Mouse (Mus musculus): ENCODE measurements at regions not wholly inside any gene's neighbourhood (a gene's known extent, or its start where the extent isn't known, plus 50 kb on each side); places are given as distances from the start of the nearest gene placed in this dataset.
A peak's percentile ranks its signal among the peaks of the same experiment; 100 is the strongest.

DNA sequence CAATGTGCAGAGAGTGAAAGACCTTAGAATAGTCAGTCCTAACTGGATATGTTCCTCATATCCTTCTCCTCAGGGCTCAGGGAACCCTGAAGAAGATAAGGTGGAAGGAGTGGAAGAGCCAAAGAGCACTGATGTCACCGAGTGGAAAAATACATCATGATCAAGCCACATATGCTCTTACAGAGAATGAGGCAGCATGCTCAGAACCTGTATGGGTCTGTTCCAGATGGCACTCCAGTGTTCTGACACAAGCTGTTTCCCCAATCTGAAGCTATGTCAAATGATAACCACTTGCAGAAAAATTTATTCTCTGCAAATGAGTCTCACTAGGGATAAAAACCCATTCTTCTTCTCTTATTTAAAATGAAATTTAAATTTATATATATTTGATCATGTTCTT, 572.6 kb upstream of the Robo2 start:
- 87% methylated on average over 1 of the region's 1 CpGs for WGBS
- no peaks in the 10 kb centered on the region for H3K4me1 ChIP-seq (ENCODE audit: control insufficient read depth, insufficient read depth, low read length)
- H3K9me3 ChIP-seq (replicated peaks; ENCODE audit: control insufficient read depth, low read length), result no peaks in the 10 kb centered on the region
- no peak for ATAC-seq (replicated peaks; ENCODE audit: insufficient number of reproducible peaks, low FRiP score, low TSS enrichment, low read depth)
- H3K36me3 ChIP-seq (replicated peaks; ENCODE audit: control insufficient read depth, insufficient read depth, low read depth, low read length), result no peaks in the 10 kb centered on the region
- H3K27ac ChIP-seq (replicated peaks; ENCODE audit: low read depth, low read length), result no peak overlapping the region
- H3K4me2 ChIP-seq (ENCODE audit: low read depth, low read length), result no peak overlapping the region
- no peak for DNase-seq (ENCODE audit: low spot score)
- no peak overlapping the region for H3K9ac ChIP-seq (replicated peaks; ENCODE audit: low read length)
- H3K27me3 ChIP-seq (ENCODE audit: control insufficient read depth, insufficient read depth, low read length), result no peaks in the 10 kb centered on the region
- no peak overlapping the region for H3K4me3 ChIP-seq (ENCODE audit: low read depth, low read length)

DNA sequence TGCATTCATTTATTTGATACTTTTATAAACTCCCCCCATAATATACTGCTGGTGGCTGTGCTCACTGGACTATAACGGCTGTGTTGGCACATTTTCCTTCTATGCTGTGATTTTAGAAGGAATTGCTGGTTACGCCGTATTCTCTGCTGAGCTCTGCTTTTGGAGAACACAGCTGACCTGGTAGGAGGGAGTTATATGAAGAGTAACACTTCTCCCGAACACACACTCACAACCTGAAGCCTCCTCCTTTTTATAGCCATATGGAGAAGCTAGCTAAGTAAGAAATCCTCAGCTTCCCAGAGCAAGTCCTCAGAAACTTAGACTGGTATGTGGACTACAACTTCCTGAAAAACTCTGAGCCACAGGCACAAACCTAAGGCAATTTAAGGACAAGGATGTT, 554.5 kb upstream of the Robo2 start:
- ATAC-seq (replicated peaks; ENCODE audit: insufficient number of reproducible peaks, low FRiP score, low TSS enrichment, low read depth) (no peak), DNase-seq (ENCODE audit: low spot score) (no peak)
- Histone ChIP-seq H3K27ac (replicated peaks; ENCODE audit: low read depth, low read length) (no peak overlapping the region), H3K9ac (replicated peaks; ENCODE audit: low read length) (no peak overlapping the region), H3K4me2 (ENCODE audit: low read depth, low read length) (no peak overlapping the region), H3K9me3 (replicated peaks; ENCODE audit: control insufficient read depth, low read length) (no peaks in the 10 kb centered on the region), H3K36me3 (replicated peaks; ENCODE audit: control insufficient read depth, insufficient read depth, low read depth, low read length) (no peaks in the 10 kb centered on the region), H3K27me3 (ENCODE audit: control insufficient read depth, insufficient read depth, low read length) (no peaks in the 10 kb centered on the region), H3K4me3 (ENCODE audit: low read depth, low read length) (no peak overlapping the region), H3K4me1 (ENCODE audit: control insufficient read depth, insufficient read depth, low read length) (no peaks in the 10 kb centered on the region)
- 88% methylated on average over 4 of the region's 4 CpGs for WGBS

GRCm38 (mm10) chr16:74929739-74930138, 518.1 kb upstream of the Robo2 start:
- H3K9me3 ChIP-seq (replicated peaks; ENCODE audit: control insufficient read depth, low read length), result no peaks in the 10 kb centered on the region
- H3K4me1 ChIP-seq (ENCODE audit: control insufficient read depth, insufficient read depth, low read length), result no peaks in the 10 kb centered on the region
- ATAC-seq (replicated peaks; ENCODE audit: insufficient number of reproducible peaks, low FRiP score, low TSS enrichment, low read depth) (no peak), DNase-seq (ENCODE audit: low spot score) (no peak)
- 90% methylated on average over 4 of the region's 4 CpGs for WGBS
- no peak overlapping the region for H3K4me2 ChIP-seq (ENCODE audit: low read depth, low read length)
- no peaks in the 10 kb centered on the region for H3K36me3 ChIP-seq (replicated peaks; ENCODE audit: control insufficient read depth, insufficient read depth, low read depth, low read length)
- H3K27ac ChIP-seq (replicated peaks; ENCODE audit: low read depth, low read length), result no peak overlapping the region
- H3K4me3 ChIP-seq (ENCODE audit: low read depth, low read length), result no peak overlapping the region
- H3K27me3 ChIP-seq (ENCODE audit: control insufficient read depth, insufficient read depth, low read length), result no peaks in the 10 kb centered on the region
- no peak overlapping the region for H3K9ac ChIP-seq (replicated peaks; ENCODE audit: low read length)

GRCm38 (mm10) chr16:74900835-74901234, 489.2 kb upstream of the Robo2 start:
- ATAC-seq (replicated peaks; ENCODE audit: insufficient number of reproducible peaks, low FRiP score, low TSS enrichment, low read depth) (no peak), DNase-seq (ENCODE audit: low spot score) (peak; percentile 15)
- H3K36me3 ChIP-seq (replicated peaks; ENCODE audit: control insufficient read depth, insufficient read depth, low read depth, low read length), result no peaks in the 10 kb centered on the region
- H3K4me2 ChIP-seq (ENCODE audit: low read depth, low read length), result no peak overlapping the region
- 32% methylated on average over 7 of the region's 7 CpGs for WGBS
- no peak overlapping the region for H3K9ac ChIP-seq (replicated peaks; ENCODE audit: low read length)
- no peaks in the 10 kb centered on the region for H3K9me3 ChIP-seq (replicated peaks; ENCODE audit: control insufficient read depth, low read length)
- H3K4me3 ChIP-seq (ENCODE audit: low read depth, low read length), result no peak overlapping the region
- H3K4me1 ChIP-seq (ENCODE audit: control insufficient read depth, insufficient read depth, low read length), result no peaks in the 10 kb centered on the region
- H3K27ac ChIP-seq (replicated peaks; ENCODE audit: low read depth, low read length), result no peak overlapping the region
- H3K27me3 ChIP-seq (ENCODE audit: control insufficient read depth, insufficient read depth, low read length), result no peaks in the 10 kb centered on the region

DNA sequence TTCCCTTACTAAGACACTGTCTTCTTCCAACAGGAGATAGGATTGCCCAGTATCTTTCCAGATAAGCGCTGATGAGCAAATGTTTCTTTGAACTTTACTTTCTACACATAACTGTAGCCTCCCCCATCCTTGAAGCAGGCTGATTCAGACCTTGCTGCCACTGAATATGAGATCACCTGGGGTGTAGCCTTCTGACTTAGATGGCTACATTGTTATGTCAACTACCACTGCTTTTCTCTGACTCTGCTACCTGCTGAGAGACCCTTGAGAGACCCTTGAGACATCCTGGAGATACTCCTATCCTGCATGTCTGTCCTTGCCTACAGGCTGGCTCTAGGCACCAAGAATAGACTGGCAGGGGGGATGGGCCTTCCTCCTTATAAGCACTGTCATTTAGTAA, 476.1 kb upstream of the Robo2 start:
- Histone ChIP-seq H3K9ac (replicated peaks; ENCODE audit: low read length) (no peak overlapping the region), H3K4me1 (ENCODE audit: control insufficient read depth, insufficient read depth, low read length) (no peaks in the 10 kb centered on the region), H3K9me3 (replicated peaks; ENCODE audit: control insufficient read depth, low read length) (no peaks in the 10 kb centered on the region), H3K27ac (replicated peaks; ENCODE audit: low read depth, low read length) (no peak overlapping the region), H3K36me3 (replicated peaks; ENCODE audit: control insufficient read depth, insufficient read depth, low read depth, low read length) (no peaks in the 10 kb centered on the region), H3K4me3 (ENCODE audit: low read depth, low read length) (no peak overlapping the region), H3K4me2 (ENCODE audit: low read depth, low read length) (no peak overlapping the region), H3K27me3 (ENCODE audit: control insufficient read depth, insufficient read depth, low read length) (no peaks in the 10 kb centered on the region)
- no peak for ATAC-seq (replicated peaks; ENCODE audit: insufficient number of reproducible peaks, low FRiP score, low TSS enrichment, low read depth)
- 25% methylated on average over 1 of the region's 1 CpGs for WGBS
- DNase-seq (ENCODE audit: low spot score), result no peak

GRCm38 (mm10) chr16:74878603-74879002, 467.0 kb upstream of the Robo2 start:
- H3K4me2 ChIP-seq (ENCODE audit: low read depth, low read length), result no peak overlapping the region
- DNase-seq (ENCODE audit: low spot score) (no peak), ATAC-seq (replicated peaks; ENCODE audit: insufficient number of reproducible peaks, low FRiP score, low TSS enrichment, low read depth) (no peak)
- H3K27ac ChIP-seq (replicated peaks; ENCODE audit: low read depth, low read length), result no peak overlapping the region
- H3K36me3 ChIP-seq (replicated peaks; ENCODE audit: control insufficient read depth, insufficient read depth, low read depth, low read length), result no peaks in the 10 kb centered on the region
- no peak overlapping the region for H3K9ac ChIP-seq (replicated peaks; ENCODE audit: low read length)
- WGBS, result 89% methylated on average over 3 of the region's 3 CpGs
- no peak overlapping the region for H3K4me3 ChIP-seq (ENCODE audit: low read depth, low read length)
- no peaks in the 10 kb centered on the region for H3K9me3 ChIP-seq (replicated peaks; ENCODE audit: control insufficient read depth, low read length)
- no peaks in the 10 kb centered on the region for H3K27me3 ChIP-seq (ENCODE audit: control insufficient read depth, insufficient read depth, low read length)
- H3K4me1 ChIP-seq (ENCODE audit: control insufficient read depth, insufficient read depth, low read length), result no peaks in the 10 kb centered on the region

DNA sequence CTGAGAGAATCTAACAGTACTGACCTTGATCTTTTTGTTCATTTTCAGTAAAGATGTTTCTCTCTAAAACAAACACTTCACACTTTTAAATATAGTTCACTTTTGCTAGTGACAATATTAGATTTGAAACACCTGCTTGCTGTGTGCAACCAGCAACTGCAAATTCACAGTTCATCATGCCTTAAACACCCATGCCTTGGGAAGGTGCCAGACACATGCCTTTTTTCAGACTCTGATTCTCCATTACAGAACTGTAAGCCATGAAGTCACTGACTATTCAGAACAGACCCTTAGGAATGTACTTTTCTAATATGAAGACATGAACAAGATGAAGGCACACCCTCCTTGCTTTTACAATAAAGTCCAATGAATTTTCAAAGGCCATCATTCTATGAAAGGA, 462.1 kb upstream of the Robo2 start:
- ATAC-seq (replicated peaks; ENCODE audit: insufficient number of reproducible peaks, low FRiP score, low TSS enrichment, low read depth), result no peak
- H3K27me3 ChIP-seq (ENCODE audit: control insufficient read depth, insufficient read depth, low read length), result no peaks in the 10 kb centered on the region
- no peak for DNase-seq (ENCODE audit: low spot score)
- H3K9ac ChIP-seq (replicated peaks; ENCODE audit: low read length), result no peak overlapping the region
- H3K4me1 ChIP-seq (ENCODE audit: control insufficient read depth, insufficient read depth, low read length), result no peaks in the 10 kb centered on the region
- no peak overlapping the region for H3K4me2 ChIP-seq (ENCODE audit: low read depth, low read length)
- no peak overlapping the region for H3K27ac ChIP-seq (replicated peaks; ENCODE audit: low read depth, low read length)
- no peaks in the 10 kb centered on the region for H3K9me3 ChIP-seq (replicated peaks; ENCODE audit: control insufficient read depth, low read length)
- H3K4me3 ChIP-seq (ENCODE audit: low read depth, low read length), result no peak overlapping the region
- H3K36me3 ChIP-seq (replicated peaks; ENCODE audit: control insufficient read depth, insufficient read depth, low read depth, low read length), result no peaks in the 10 kb centered on the region

GRCm38 (mm10) chr16:74857752-74858151, 446.1 kb upstream of the Robo2 start:
- H3K9me3 ChIP-seq (replicated peaks; ENCODE audit: control insufficient read depth, low read length), result no peaks in the 10 kb centered on the region
- no peak overlapping the region for H3K9ac ChIP-seq (replicated peaks; ENCODE audit: low read length)
- no peaks in the 10 kb centered on the region for H3K36me3 ChIP-seq (replicated peaks; ENCODE audit: control insufficient read depth, insufficient read depth, low read depth, low read length)
- no peaks in the 10 kb centered on the region for H3K27me3 ChIP-seq (ENCODE audit: control insufficient read depth, insufficient read depth, low read length)
- H3K4me1 ChIP-seq (ENCODE audit: control insufficient read depth, insufficient read depth, low read length), result no peaks in the 10 kb centered on the region
- 23% methylated on average over 2 of the region's 2 CpGs for WGBS
- DNase-seq (ENCODE audit: low spot score), result peak; percentile 60
- no peak overlapping the region for H3K4me3 ChIP-seq (ENCODE audit: low read depth, low read length)
- H3K27ac ChIP-seq (replicated peaks; ENCODE audit: low read depth, low read length), result no peak overlapping the region
- ATAC-seq (replicated peaks; ENCODE audit: insufficient number of reproducible peaks, low FRiP score, low TSS enrichment, low read depth), result no peak
- H3K4me2 ChIP-seq (ENCODE audit: low read depth, low read length), result no peak overlapping the region

DNA sequence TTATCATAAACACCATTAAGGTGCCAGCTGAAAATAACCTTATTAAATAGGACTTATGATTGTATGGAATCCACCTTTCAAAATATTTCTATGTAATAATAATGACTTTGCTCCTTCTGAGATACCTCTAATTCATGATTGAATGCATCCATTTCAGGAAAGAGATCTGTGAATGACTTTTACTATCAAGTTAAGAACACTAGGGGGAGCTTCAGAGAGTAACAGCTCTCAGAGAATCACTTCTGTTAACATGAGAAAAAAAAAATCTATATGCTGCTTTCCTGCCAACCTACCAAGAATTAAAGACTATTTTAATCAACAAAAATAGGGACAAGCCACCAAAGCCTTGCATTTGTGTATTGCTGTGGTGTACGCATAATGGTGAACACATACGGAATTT, 428.4 kb upstream of the Robo2 start:
- H3K4me2 ChIP-seq (ENCODE audit: low read depth, low read length), result no peak overlapping the region
- H3K9me3 ChIP-seq (replicated peaks; ENCODE audit: control insufficient read depth, low read length), result no peaks in the 10 kb centered on the region
- DNase-seq (ENCODE audit: low spot score), result peak; percentile 35
- no peaks in the 10 kb centered on the region for H3K36me3 ChIP-seq (replicated peaks; ENCODE audit: control insufficient read depth, insufficient read depth, low read depth, low read length)
- 92% methylated on average over 2 of the region's 2 CpGs for WGBS
- no peak for ATAC-seq (replicated peaks; ENCODE audit: insufficient number of reproducible peaks, low FRiP score, low TSS enrichment, low read depth)
- H3K27ac ChIP-seq (replicated peaks; ENCODE audit: low read depth, low read length), result no peak overlapping the region
- H3K4me3 ChIP-seq (ENCODE audit: low read depth, low read length), result no peak overlapping the region
- H3K4me1 ChIP-seq (ENCODE audit: control insufficient read depth, insufficient read depth, low read length), result no peaks in the 10 kb centered on the region
- no peaks in the 10 kb centered on the region for H3K27me3 ChIP-seq (ENCODE audit: control insufficient read depth, insufficient read depth, low read length)
- H3K9ac ChIP-seq (replicated peaks; ENCODE audit: low read length), result no peak overlapping the region

Measured in embryonic facial prominence, embryonic 11.5 days (tissue).